Mouse (Mus musculus): ENCODE measurements around the gene Rbm10.

DNA sequence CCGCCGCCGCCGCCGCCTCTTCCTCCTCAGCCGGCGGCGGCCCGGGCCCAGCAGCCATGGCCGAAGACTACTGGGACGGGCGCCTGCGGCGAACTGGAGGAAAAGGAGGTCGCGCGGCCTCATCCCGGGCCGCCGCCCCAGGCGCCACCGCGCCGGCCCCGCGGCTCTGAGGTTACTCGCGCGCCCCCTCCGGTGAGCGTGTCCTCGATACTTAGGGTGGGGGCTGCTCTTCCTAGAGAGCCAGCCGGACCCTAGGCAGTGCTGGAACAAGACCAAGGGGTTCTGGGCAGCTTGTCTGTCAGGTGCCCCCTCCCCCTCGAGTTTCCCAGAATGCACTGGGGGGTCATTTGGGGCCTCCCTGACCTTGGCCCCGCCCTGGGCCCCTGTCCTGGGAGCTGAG is 71.3 kb downstream of the Rbm10 start:
- TF ChIP-seq CTCF (IDR thresholded peaks at IDR 0.05; ENCODE audit: extremely low read depth, insufficient read depth, low read length) = no peak
- no peak for TF ChIP-seq POLR2A (IDR thresholded peaks at IDR 0.05; ENCODE audit: extremely low read depth, insufficient read depth, low read length)
